Mouse (Mus musculus) heart, postnatal 0 days (tissue): ENCODE data around the gene Cldn13. TPM values are rescaled to one million over a fixed set of nuclear protein-coding genes. Genes with fewer than 3 reads are reported as not detected.

Experiments
- ATAC-seq: fragments of 200-750 bp; cut with Nextera tagmentation; 2 replicates; pipeline ENCODE4 v1.8.0; 2017; ENCODE audit warnings: low read depth, moderate number of reproducible peaks, moderate library complexity; ENCODE audit not compliant: insufficient read depth
- DNase-seq: peaks from one replicate; pipeline ENCODE4 v3.0.0-alpha.2; 2016; ENCODE audit warnings: low spot score
- H3K27ac ChIP-seq: fragments of 300-500 bp; sonication (generic); 2 replicates; pipeline ENCODE4 v1.5.1; 2014; ENCODE audit warnings: low read depth, mild to moderate bottlenecking
- H3K27me3 ChIP-seq: fragments of 300-500 bp; sonication (generic); 2 replicates; pipeline ENCODE4 v1.6.1; 2014; ENCODE audit warnings: low read length, mixed read lengths; ENCODE audit not compliant: control insufficient read depth, insufficient read depth
- H3K36me3 ChIP-seq: fragments of 300-500 bp; sonication (generic); replicated peaks from 2 replicates; pipeline ENCODE4 v1.6.1; 2014; ENCODE audit warnings: low read length, mixed read lengths; ENCODE audit not compliant: control insufficient read depth, insufficient read depth
- H3K4me1 ChIP-seq: fragments of 300-500 bp; sonication (generic); 2 replicates; pipeline ENCODE4 v1.6.1; 2014; ENCODE audit warnings: antibody characterized with exemption; ENCODE audit not compliant: control insufficient read depth, insufficient read depth
- H3K4me2 ChIP-seq: fragments of 300-500 bp; sonication (generic); 2 replicates; pipeline ENCODE4 v1.6.1; 2014; ENCODE audit warnings: low read depth, mild to moderate bottlenecking, low read length, moderate library complexity
- H3K4me3 ChIP-seq: fragments of 300-500 bp; sonication (generic); 2 replicates; pipeline ENCODE4 v1.5.1; 2014; ENCODE audit warnings: low read depth, low read length
- H3K9ac ChIP-seq: fragments of 300-500 bp; sonication (generic); replicated peaks from 2 replicates; pipeline ENCODE4 v1.6.1; 2014; ENCODE audit warnings: low read depth, low read length, mixed read lengths
- H3K9me3 ChIP-seq: fragments of 300-500 bp; sonication (generic); replicated peaks from 2 replicates; pipeline ENCODE4 v1.6.1; 2016; ENCODE audit warnings: low read length; ENCODE audit not compliant: control insufficient read depth
- CTCF ChIP-seq: IDR thresholded peaks from 2 replicates; pipeline ENCODE4 v1.5.1; 2016; ENCODE audit warnings: antibody characterized with exemption, control low read depth, low read depth
- EP300 ChIP-seq: IDR thresholded peaks from 2 replicates; pipeline ENCODE4 v1.6.1; 2016; ENCODE audit warnings: antibody characterized with exemption, low read depth
- WGBS: fragments of 180-500 bp; shearing (Covaris S2); extraction: QIAGEN DNeasy Blood & Tissue Kit; methylation state at CpG from one replicate; pipeline ENCODE4 v1.1.7; 2014; 5-methylcytosine and 5-hydroxymethylcytosine counted together
- polyA plus RNA-seq: library from polyadenylated mRNA; unstranded; fragments of >200 nt; fragmentation: Nextera tagmentation; extraction: Ambion mirVana; gene quantifications from 2 replicates; pipeline ENCODE4 v1.2.1, GENCODE M21; 2015
- total RNA-seq: library from RNA; depleted of rRNA; stranded (reverse); fragments of >200 nt; gene quantifications from 2 replicates; pipeline ENCODE4 v1.2.3, GENCODE M21; 2014; ENCODE audit warnings: low replicate concordance

Cldn13 gene
- total and polyA plus RNA-seq, 2 experiments from 2014 or later: 0.18 TPM; not detected in 1

DNA sequence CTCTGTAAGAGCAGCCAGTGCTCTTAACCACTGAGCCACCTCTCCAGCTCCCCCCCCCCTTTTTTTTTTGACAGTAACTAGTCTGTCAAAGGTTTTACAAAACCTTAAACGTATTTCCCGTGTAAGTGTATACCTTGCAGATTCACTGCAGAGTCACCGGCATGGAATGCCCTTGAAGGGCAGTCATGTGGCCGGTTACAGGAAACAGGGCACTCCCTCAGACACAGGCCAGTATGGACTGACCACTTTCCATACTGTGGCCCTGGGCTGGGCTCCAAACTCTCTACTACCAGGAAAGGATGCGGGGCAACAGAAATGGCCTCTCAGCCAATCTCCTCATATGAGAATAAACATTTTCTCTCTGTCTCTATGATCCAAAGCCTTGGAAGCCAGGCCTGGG, 40.2 kb upstream of the Cldn13 start:
- no peak for ATAC-seq
- no peak overlapping the region for H3K4me2 ChIP-seq
- H3K27me3 ChIP-seq: no peaks in the 10 kb centered on the region
- no peaks in the 10 kb centered on the region for H3K9me3 ChIP-seq
- H3K36me3 ChIP-seq: no peaks in the 10 kb centered on the region
- H3K4me3 ChIP-seq: no peak overlapping the region
- H3K9ac ChIP-seq: no peak overlapping the region
- 43% methylated on average over 5 of the region's 5 CpGs for WGBS
- DNase-seq: no peak
- TF ChIP-seq EP300 (no peak), CTCF (no peak)
- 0 out of 2 replicates have a peak, but pooled peaks cover 6% of the 10 kb centered on the region for H3K4me1 ChIP-seq
- H3K27ac ChIP-seq: no peak overlapping the region

DNA sequence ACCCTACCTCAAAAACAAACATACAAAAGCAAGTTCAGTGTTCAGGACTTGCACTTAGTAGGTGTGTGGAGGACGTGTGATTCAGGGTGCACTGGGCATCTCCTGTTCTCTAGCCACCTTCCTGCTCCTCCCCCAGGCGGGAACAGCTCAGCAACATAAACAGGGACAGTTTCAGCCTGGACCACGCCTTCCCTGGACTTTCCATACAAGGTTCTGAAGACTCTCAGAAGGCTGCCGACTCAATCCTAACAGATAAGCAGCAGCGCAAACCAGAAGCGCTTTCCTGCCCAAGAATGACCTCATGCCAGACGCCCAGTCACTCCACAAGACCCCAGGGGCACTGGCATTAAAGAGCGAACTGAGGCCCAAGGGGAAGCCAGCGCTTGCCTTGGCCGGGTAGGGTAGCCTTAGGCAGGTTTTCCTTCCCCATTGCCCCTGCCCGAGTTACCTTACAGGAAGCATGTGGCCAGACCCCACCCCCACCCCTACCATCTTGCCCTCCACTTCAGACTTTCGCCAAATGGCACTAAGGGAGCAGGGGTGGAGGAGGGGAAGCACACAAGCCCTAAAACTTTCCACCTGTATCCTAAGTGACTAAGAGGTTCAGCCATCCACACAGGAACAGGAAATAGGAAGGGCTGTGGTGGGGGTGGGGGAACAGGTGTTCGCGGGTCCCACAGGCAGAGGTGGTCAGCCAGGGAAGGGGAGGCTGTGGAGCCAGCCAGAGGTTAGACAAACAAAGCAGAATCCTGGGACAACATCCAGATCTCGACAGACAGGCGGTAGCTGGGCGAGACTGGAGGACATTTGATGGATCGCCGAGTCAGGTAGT, 35.9 kb upstream of the Cldn13 start:
- DNase-seq (peak; percentile 63), ATAC-seq (peak; percentile 62)
- Histone ChIP-seq H3K36me3 (no peaks in the 10 kb centered on the region), H3K27me3 (peaks cover 6% of the 10 kb centered on the region), H3K27ac (no peak overlapping the region), H3K9ac (0 out of 2 replicates have a peak overlapping the region, but pooled peaks have one; percentile 6), H3K4me2 (peak overlapping the region; percentile 39), H3K4me3 (no peak overlapping the region), H3K4me1 (peaks cover 12% of the 10 kb centered on the region; the same call in 1 of the 2 replicates), H3K9me3 (no peaks in the 10 kb centered on the region)
- WGBS: 14% methylated on average over 19 of the region's 19 CpGs
- TF ChIP-seq CTCF (no peak), EP300 (no peak)

DNA sequence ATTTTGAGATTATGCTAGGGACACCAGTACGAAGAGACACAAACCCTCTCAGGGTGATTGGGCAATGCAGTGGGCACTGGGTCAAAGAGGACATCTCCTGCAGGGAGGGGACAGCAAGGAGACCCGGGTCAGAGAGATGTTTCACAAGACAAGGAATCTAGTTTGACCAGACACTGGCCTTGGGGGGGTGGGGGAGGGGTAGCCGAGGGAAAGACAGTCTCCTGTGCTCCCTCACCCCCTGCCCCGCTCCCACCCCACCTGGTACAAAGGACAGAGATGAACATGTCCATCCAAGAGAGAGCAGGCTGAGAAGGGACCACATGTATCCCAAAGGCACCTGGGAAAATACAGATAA, 32.7 kb upstream of the Cldn13 start:
- no peak overlapping the region for H3K9ac ChIP-seq
- H3K4me3 ChIP-seq: no peak overlapping the region
- ATAC-seq: no peak
- peaks cover 12% of the 10 kb centered on the region; the same call in 1 of the 2 replicates for H3K4me1 ChIP-seq
- 44% methylated on average over 4 of the region's 4 CpGs for WGBS
- no peak overlapping the region for H3K27ac ChIP-seq
- no peak for DNase-seq
- TF ChIP-seq EP300 (no peak), CTCF (no peak)
- H3K9me3 ChIP-seq: no peaks in the 10 kb centered on the region
- no peak overlapping the region for H3K4me2 ChIP-seq
- no peaks in the 10 kb centered on the region for H3K36me3 ChIP-seq
- peaks cover 16% of the 10 kb centered on the region for H3K27me3 ChIP-seq

DNA sequence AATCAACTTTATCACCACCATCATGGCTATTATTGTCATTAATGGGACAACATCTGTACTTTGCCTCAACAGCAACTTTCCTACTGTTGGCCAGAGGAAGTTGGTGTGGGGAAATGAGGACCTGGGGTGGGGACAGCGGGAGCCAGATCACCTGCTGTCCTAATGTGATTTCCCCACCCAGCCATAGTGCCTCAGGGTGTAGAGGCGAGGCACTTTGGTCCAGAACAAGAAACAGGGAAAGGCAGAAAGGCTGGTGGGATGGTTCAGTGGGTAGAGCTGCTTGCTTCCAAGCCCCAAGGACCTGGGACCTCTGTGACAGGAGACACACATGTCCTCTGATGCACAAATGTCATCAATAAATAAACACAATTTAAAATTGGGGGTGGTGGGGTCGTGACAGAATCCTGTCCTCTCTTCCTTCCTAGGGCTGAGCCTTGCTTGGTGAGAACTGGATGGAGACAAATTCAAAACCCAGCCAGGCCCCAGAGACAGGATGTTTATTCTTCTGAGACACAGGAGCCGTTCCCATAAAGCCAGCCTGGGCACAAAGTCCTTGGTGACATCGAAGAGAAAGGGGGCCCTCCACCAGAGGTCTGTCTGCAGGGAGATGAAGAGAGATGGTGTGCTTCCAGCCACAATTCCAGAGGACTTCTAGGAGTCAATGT, 32.2 kb upstream of the Cldn13 start:
- TF ChIP-seq CTCF (no peak), EP300 (no peak)
- Histone ChIP-seq H3K27me3 (peaks cover 16% of the 10 kb centered on the region), H3K4me2 (no peak overlapping the region)

DNA sequence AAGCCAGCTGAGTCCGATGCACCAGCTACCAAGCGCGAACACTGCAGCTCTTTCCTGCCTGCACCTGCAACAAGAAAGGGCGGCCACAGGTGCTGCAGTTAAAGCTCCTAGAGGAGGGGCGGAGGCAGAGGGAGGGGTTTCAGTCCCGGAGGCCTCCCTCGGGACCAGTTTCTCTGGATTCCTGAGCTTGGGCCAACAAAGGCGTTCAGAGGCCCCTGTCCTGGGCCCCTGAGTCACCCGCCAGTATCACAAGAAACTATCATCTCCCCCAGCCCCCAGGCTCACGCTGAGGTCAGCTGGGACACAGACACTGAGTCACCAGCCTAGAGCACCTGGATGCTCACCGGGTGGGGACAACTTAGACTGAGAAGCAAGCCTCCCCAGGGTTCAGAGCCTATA, 31.5 kb upstream of the Cldn13 start, which contains the start of gene Cldn4:
Gene Cldn4 (minus strand): TSS at position 78 of the 399 bp plus-strand sequence.
- Histone ChIP-seq H3K4me3 (peak within 1 kb of the TSS; percentile 11; the same call in 1 of the 2 replicates), H3K4me1 (peaks cover 12% of the 10 kb centered on the region; the same call in 1 of the 2 replicates), H3K36me3 (no peaks in the 10 kb centered on the region), H3K9ac (no peak within 1 kb of the TSS), H3K27me3 (peaks cover 16% of the 10 kb centered on the region), H3K9me3 (no peaks in the 10 kb centered on the region), H3K4me2 (no peak within 1 kb of the TSS; the same call in 1 of the 2 replicates), H3K27ac (peak within 1 kb of the TSS; percentile 5; the same call in 1 of the 2 replicates)
- DNase-seq: no peak
- ATAC-seq: no peak
- TF ChIP-seq EP300 (no peak), CTCF (no peak)
- WGBS: 28% methylated on average over 11 of the region's 11 CpGs

More for the DNA sequence above, 32.2 kb upstream of the Cldn13 start:
- Histone ChIP-seq H3K4me1 (peaks cover 12% of the 10 kb centered on the region; the same call in 1 of the 2 replicates), H3K9me3 (no peaks in the 10 kb centered on the region), H3K4me3 (no peak overlapping the region), H3K36me3 (no peaks in the 10 kb centered on the region), H3K9ac (no peak overlapping the region), H3K27ac (no peak overlapping the region)
- WGBS: 52% methylated on average over 5 of the region's 5 CpGs
- no peak for ATAC-seq
- no peak for DNase-seq
